8 mouse cellular contexts compared by ENCODE assay signal in genomic region chr2:120499971-120500471, GRCm38 (mm10). TPM values are rescaled to one million over a fixed set of nuclear protein-coding genes. Genes with fewer than 3 reads are reported as not detected.
A peak's percentile ranks its signal among the peaks of the same experiment; 100 is the strongest.
DNase-seq lines count a peak whose midpoint lies in the region; ATAC-seq lines count a peak whose summit lies in the region.

No protein-coding gene starts in this region.

- H3K36me3 ChIP-seq in heart, embryonic 10.5 days, result peaks cover 7% of the 10 kb centered on the region
- no peaks in the 10 kb centered on the region for H3K36me3 ChIP-seq in lung, embryonic 15.5 days
- peaks cover 4% of the 10 kb centered on the region; the same call in 1 of the 2 replicates for H3K36me3 ChIP-seq in stomach, embryonic 14.5 days (ENCODE audit: control insufficient read depth, insufficient read depth, low read length)
- H3K36me3 ChIP-seq in midbrain, embryonic 16.5 days (ENCODE audit: control insufficient read depth, insufficient read depth, low read length), result no peaks in the 10 kb centered on the region; the same call in 1 of the 2 replicates

- peak overlapping the region; percentile 80 for H3K27ac ChIP-seq in heart, embryonic 10.5 days
- H3K27ac ChIP-seq in lung, embryonic 15.5 days, result peak overlapping the region; percentile 10; the same call in 1 of the 2 replicates
- H3K27ac ChIP-seq in stomach, embryonic 14.5 days (ENCODE audit: low read length), result peak overlapping the region; percentile 44; the same call in 1 of the 2 replicates
- no peak overlapping the region for H3K27ac ChIP-seq in midbrain, embryonic 16.5 days (ENCODE audit: low read length)

- no peak overlapping the region; the same call in 1 of the 2 replicates for H3K9ac ChIP-seq in lung, embryonic 15.5 days
- no peak overlapping the region for H3K9ac ChIP-seq in stomach, embryonic 14.5 days (replicated peaks; ENCODE audit: low read depth, low read length)
- H3K9ac ChIP-seq in midbrain, embryonic 16.5 days (ENCODE audit: low read depth, low read length), result no peak overlapping the region

- DNase-seq in heart, embryonic 10.5 days (ENCODE audit: low spot score), result no peak
- DNase-seq in heart, postnatal 4 days, result no peak
- no peak for DNase-seq in right cerebral cortex, postnatal 4 days
- no peak for DNase-seq in layer of hippocampus, adult 9-11 months

- no peaks in the 10 kb centered on the region for H3K9me3 ChIP-seq in heart, embryonic 10.5 days
- no peaks in the 10 kb centered on the region for H3K9me3 ChIP-seq in lung, embryonic 15.5 days
- H3K9me3 ChIP-seq in stomach, embryonic 14.5 days (ENCODE audit: control insufficient read depth, low read depth, low read length), result no peaks in the 10 kb centered on the region
- H3K9me3 ChIP-seq in midbrain, embryonic 16.5 days (replicated peaks; ENCODE audit: control insufficient read depth, low read length, poor library complexity, severe bottlenecking), result no peaks in the 10 kb centered on the region

- H3K4me1 ChIP-seq in heart, embryonic 10.5 days, result peaks cover 56% of the 10 kb centered on the region
- peaks cover 14% of the 10 kb centered on the region for H3K4me1 ChIP-seq in lung, embryonic 15.5 days
- peaks cover 18% of the 10 kb centered on the region for H3K4me1 ChIP-seq in stomach, embryonic 14.5 days (ENCODE audit: control insufficient read depth, insufficient read depth, low read length)
- H3K4me1 ChIP-seq in midbrain, embryonic 16.5 days (ENCODE audit: control insufficient read depth, insufficient read depth, low read length), result no peaks in the 10 kb centered on the region

- peak; percentile 79 for ATAC-seq in common myeloid progenitor, adult 5-6 weeks (replicated peaks; ENCODE audit: low read depth, poor library complexity, severe bottlenecking)
- peak; percentile 32; the same call in 1 of the 2 replicates for ATAC-seq in lung, embryonic 15.5 days (ENCODE audit: borderline replicate concordance, extremely low read depth, low FRiP score, low TSS enrichment)
- ATAC-seq in stomach, embryonic 14.5 days (ENCODE audit: insufficient number of reproducible peaks, insufficient read depth, low FRiP score, low read depth), result no peak
- no peak for ATAC-seq in midbrain, embryonic 16.5 days

- no peak overlapping the region for H3K4me3 ChIP-seq in heart, embryonic 10.5 days
- H3K4me3 ChIP-seq in lung, embryonic 15.5 days, result no peak overlapping the region
- H3K4me3 ChIP-seq in stomach, embryonic 14.5 days (ENCODE audit: low read depth, low read length), result no peak overlapping the region
- no peak overlapping the region for H3K4me3 ChIP-seq in midbrain, embryonic 16.5 days (ENCODE audit: low read depth, low read length)

- 55% methylated on average over 6 of the region's 6 CpGs for WGBS in heart, embryonic 10.5 days
- 35% methylated on average over 6 of the region's 6 CpGs for WGBS in lung, embryonic 15.5 days
- WGBS in stomach, embryonic 14.5 days, result 40% methylated on average over 6 of the region's 6 CpGs
- 73% methylated on average over 6 of the region's 6 CpGs for WGBS in midbrain, embryonic 16.5 days

- H3K27me3 ChIP-seq in heart, embryonic 10.5 days (ENCODE audit: insufficient read depth, poor library complexity, severe bottlenecking), result no peaks in the 10 kb centered on the region
- H3K27me3 ChIP-seq in lung, embryonic 15.5 days, result no peaks in the 10 kb centered on the region
- H3K27me3 ChIP-seq in stomach, embryonic 14.5 days (ENCODE audit: control insufficient read depth, insufficient read depth, low read length), result no peaks in the 10 kb centered on the region
- H3K27me3 ChIP-seq in midbrain, embryonic 16.5 days (ENCODE audit: control insufficient read depth, insufficient read depth, low read depth, low read length), result no peaks in the 10 kb centered on the region

- H3K4me2 ChIP-seq in lung, embryonic 15.5 days, result no peak overlapping the region
- H3K4me2 ChIP-seq in stomach, embryonic 14.5 days (replicated peaks; ENCODE audit: low read depth, low read length), result no peak overlapping the region
- H3K4me2 ChIP-seq in midbrain, embryonic 16.5 days (ENCODE audit: low read length), result no peak overlapping the region

RNA-seq across cellular contexts. Expression of gene Capn3, which starts 44.2 kb away (rescaled TPM):
- 5.2 and 6.3 TPM in 2 replicates for polyA plus RNA-seq in heart, embryonic 10.5 days (2016; fragmentation: Nextera tagmentation; extraction: Ambion mirVana)
- total RNA-seq in heart, postnatal 4 days (2021), result 1 to 10 TPM; 2.5 to 2.9 TPM
- 1.2 and 1.7 TPM in 2 replicates for total RNA-seq in common myeloid progenitor, adult 5-6 weeks (2017)
- 0.53 and 1.2 TPM in 2 replicates for polyA plus RNA-seq in lung, embryonic 15.5 days (2015; fragmentation: Nextera tagmentation; extraction: Ambion mirVana)
- 0.42 and 1.1 TPM in 2 replicates for polyA plus RNA-seq in stomach, embryonic 14.5 days (2014; fragmentation: Nextera tagmentation; extraction: Ambion mirVana)
- 0.53 and 1.1 TPM in 2 replicates for polyA plus RNA-seq in midbrain, embryonic 16.5 days (2015; fragmentation: Nextera tagmentation; extraction: Ambion mirVana)

Comparison
In these comparisons a context has a peak if more than half of its experiments do, and no peak if none do; other contexts are left out.
1. ATAC-seq: peak in common myeloid progenitor, adult 5-6 weeks (single experiment) and lung, embryonic 15.5 days (single experiment); none in stomach, embryonic 14.5 days (single experiment) and midbrain, embryonic 16.5 days (single experiment).